Mouse (Mus musculus): Measurements from ENCODE around the gene Vnn3. TPM values are rescaled to one million over a fixed set of nuclear protein-coding genes. Genes with fewer than 3 reads are reported as not detected.

The Vnn3 gene
- polyA plus RNA-seq, 1 experiment from 2014 or later = 0.09 TPM

- Histone ChIP-seq H3K9ac (ENCODE audit: low read depth, low read length) (no peak overlapping the region), H3K4me3 (ENCODE audit: low read depth, low read length) (no peak overlapping the region), H3K4me1 (replicated peaks; ENCODE audit: control insufficient read depth, insufficient read depth, low read length) (no peaks in the 10 kb centered on the region), H3K4me2 (replicated peaks; ENCODE audit: low read depth, low read length) (no peak overlapping the region), H3K27me3 (ENCODE audit: control insufficient read depth, insufficient read depth, low read length) (no peaks in the 10 kb centered on the region), H3K36me3 (ENCODE audit: control insufficient read depth, insufficient read depth, low read length) (no peaks in the 10 kb centered on the region), H3K9me3 (ENCODE audit: control insufficient read depth, low read length) (no peaks in the 10 kb centered on the region), H3K27ac (ENCODE audit: low read depth, low read length) (no peak overlapping the region)
- ATAC-seq (ENCODE audit: low FRiP score) = no peak
- WGBS = 82% methylated on average over 9 of the region's 9 CpGs
- no peak for DNase-seq (ENCODE audit: low spot score)
Observed at GRCm38 (mm10) chr10:23864362-23865312, 13.4 kb downstream of the Vnn3 start.

GRCm38 (mm10) chr10:23880695-23881094 lies 29.4 kb downstream of the Vnn3 start:
- Histone ChIP-seq H3K4me3 (ENCODE audit: low read depth, low read length) (no peak overlapping the region), H3K9ac (ENCODE audit: low read depth, low read length) (no peak overlapping the region), H3K9me3 (ENCODE audit: control insufficient read depth, low read length) (no peaks in the 10 kb centered on the region), H3K4me1 (replicated peaks; ENCODE audit: control insufficient read depth, insufficient read depth, low read length) (no peaks in the 10 kb centered on the region), H3K36me3 (ENCODE audit: control insufficient read depth, insufficient read depth, low read length) (no peaks in the 10 kb centered on the region), H3K4me2 (replicated peaks; ENCODE audit: low read depth, low read length) (no peak overlapping the region), H3K27ac (ENCODE audit: low read depth, low read length) (no peak overlapping the region), H3K27me3 (ENCODE audit: control insufficient read depth, insufficient read depth, low read length) (no peaks in the 10 kb centered on the region)
- WGBS = 93% methylated on average over 6 of the region's 6 CpGs
- DNase-seq (ENCODE audit: low spot score) (no peak), ATAC-seq (ENCODE audit: low FRiP score) (no peak)

GRCm38 (mm10) chr10:23884910-23885309 lies 33.6 kb downstream of the Vnn3 start:
- Histone ChIP-seq H3K9me3 (ENCODE audit: control insufficient read depth, low read length) (no peaks in the 10 kb centered on the region), H3K4me2 (replicated peaks; ENCODE audit: low read depth, low read length) (no peak overlapping the region), H3K27me3 (ENCODE audit: control insufficient read depth, insufficient read depth, low read length) (no peaks in the 10 kb centered on the region), H3K4me1 (replicated peaks; ENCODE audit: control insufficient read depth, insufficient read depth, low read length) (no peaks in the 10 kb centered on the region), H3K27ac (ENCODE audit: low read depth, low read length) (no peak overlapping the region), H3K36me3 (ENCODE audit: control insufficient read depth, insufficient read depth, low read length) (no peaks in the 10 kb centered on the region), H3K9ac (ENCODE audit: low read depth, low read length) (no peak overlapping the region), H3K4me3 (ENCODE audit: low read depth, low read length) (no peak overlapping the region)
- no peak for ATAC-seq (ENCODE audit: low FRiP score)
- WGBS = 87% methylated on average over 1 of the region's 1 CpGs
- no peak for DNase-seq (ENCODE audit: low spot score)

GRCm38 (mm10) chr10:23886060-23886459 lies 34.8 kb downstream of the Vnn3 start:
- Histone ChIP-seq H3K27ac (ENCODE audit: low read depth, low read length) (no peak overlapping the region), H3K36me3 (ENCODE audit: control insufficient read depth, insufficient read depth, low read length) (no peaks in the 10 kb centered on the region), H3K9ac (ENCODE audit: low read depth, low read length) (no peak overlapping the region), H3K4me2 (replicated peaks; ENCODE audit: low read depth, low read length) (no peak overlapping the region), H3K4me3 (ENCODE audit: low read depth, low read length) (no peak overlapping the region), H3K4me1 (replicated peaks; ENCODE audit: control insufficient read depth, insufficient read depth, low read length) (no peaks in the 10 kb centered on the region), H3K9me3 (ENCODE audit: control insufficient read depth, low read length) (no peaks in the 10 kb centered on the region), H3K27me3 (ENCODE audit: control insufficient read depth, insufficient read depth, low read length) (no peaks in the 10 kb centered on the region)
- 89% methylated on average over 3 of the region's 3 CpGs for WGBS
- ATAC-seq (ENCODE audit: low FRiP score) (no peak), DNase-seq (ENCODE audit: low spot score) (no peak)

- DNase-seq (ENCODE audit: low spot score) = no peak
- 79% methylated on average over 1 of the region's 1 CpGs for WGBS
- Histone ChIP-seq H3K9ac (ENCODE audit: low read depth, low read length) (no peak overlapping the region), H3K27me3 (ENCODE audit: control insufficient read depth, insufficient read depth, low read length) (no peaks in the 10 kb centered on the region), H3K9me3 (ENCODE audit: control insufficient read depth, low read length) (no peaks in the 10 kb centered on the region), H3K4me2 (replicated peaks; ENCODE audit: low read depth, low read length) (no peak overlapping the region), H3K27ac (ENCODE audit: low read depth, low read length) (no peak overlapping the region), H3K4me1 (replicated peaks; ENCODE audit: control insufficient read depth, insufficient read depth, low read length) (no peaks in the 10 kb centered on the region), H3K4me3 (ENCODE audit: low read depth, low read length) (no peak overlapping the region), H3K36me3 (ENCODE audit: control insufficient read depth, insufficient read depth, low read length) (no peaks in the 10 kb centered on the region)
- no peak for ATAC-seq (ENCODE audit: low FRiP score)
Observed at GRCm38 (mm10) chr10:23892987-23893386, 41.7 kb downstream of the Vnn3 start.

GRCm38 (mm10) chr10:23894601-23895349 lies 43.5 kb downstream of the Vnn3 start, which contains the start of gene Vnn1:
Gene Vnn1, plus strand, starts transcription at chr10:23894688.
- 40% methylated on average over 21 of the region's 21 CpGs for WGBS
- no peak for DNase-seq (ENCODE audit: low spot score)
- no peak within 1 kb of the TSS for H3K4me3 ChIP-seq (ENCODE audit: low read depth, low read length)
- H3K9me3 ChIP-seq (ENCODE audit: control insufficient read depth, low read length) = no peaks in the 10 kb centered on the region
- H3K27ac ChIP-seq (ENCODE audit: low read depth, low read length) = no peak within 1 kb of the TSS
- H3K4me1 ChIP-seq (replicated peaks; ENCODE audit: control insufficient read depth, insufficient read depth, low read length) = no peaks in the 10 kb centered on the region
- no peak within 1 kb of the TSS for H3K4me2 ChIP-seq (replicated peaks; ENCODE audit: low read depth, low read length)
- H3K36me3 ChIP-seq (ENCODE audit: control insufficient read depth, insufficient read depth, low read length) = no peaks in the 10 kb centered on the region
- no peak within 1 kb of the TSS for H3K9ac ChIP-seq (ENCODE audit: low read depth, low read length)
- H3K27me3 ChIP-seq (ENCODE audit: control insufficient read depth, insufficient read depth, low read length) = no peaks in the 10 kb centered on the region
- ATAC-seq (ENCODE audit: low FRiP score) = no peak

GRCm38 (mm10) chr10:23895376-23895775 lies 44.1 kb downstream of the Vnn3 start:
- H3K4me3 ChIP-seq (ENCODE audit: low read depth, low read length) = no peak overlapping the region
- no peak overlapping the region for H3K9ac ChIP-seq (ENCODE audit: low read depth, low read length)
- H3K4me2 ChIP-seq (replicated peaks; ENCODE audit: low read depth, low read length) = no peak overlapping the region
- WGBS = 79% methylated on average over 7 of the region's 7 CpGs
- ATAC-seq (ENCODE audit: low FRiP score) (no peak), DNase-seq (ENCODE audit: low spot score) (no peak)
- no peaks in the 10 kb centered on the region for H3K9me3 ChIP-seq (ENCODE audit: control insufficient read depth, low read length)
- no peaks in the 10 kb centered on the region for H3K36me3 ChIP-seq (ENCODE audit: control insufficient read depth, insufficient read depth, low read length)
- no peaks in the 10 kb centered on the region for H3K4me1 ChIP-seq (replicated peaks; ENCODE audit: control insufficient read depth, insufficient read depth, low read length)
- H3K27ac ChIP-seq (ENCODE audit: low read depth, low read length) = no peak overlapping the region
- H3K27me3 ChIP-seq (ENCODE audit: control insufficient read depth, insufficient read depth, low read length) = no peaks in the 10 kb centered on the region

- H3K9me3 ChIP-seq (ENCODE audit: control insufficient read depth, low read length) = no peaks in the 10 kb centered on the region
- no peak overlapping the region for H3K4me3 ChIP-seq (ENCODE audit: low read depth, low read length)
- H3K4me2 ChIP-seq (replicated peaks; ENCODE audit: low read depth, low read length) = no peak overlapping the region
- no peak overlapping the region for H3K27ac ChIP-seq (ENCODE audit: low read depth, low read length)
- H3K4me1 ChIP-seq (replicated peaks; ENCODE audit: control insufficient read depth, insufficient read depth, low read length) = no peaks in the 10 kb centered on the region
- no peak for DNase-seq (ENCODE audit: low spot score)
- no peak for ATAC-seq (ENCODE audit: low FRiP score)
- 61% methylated on average over 3 of the region's 3 CpGs for WGBS
- no peaks in the 10 kb centered on the region for H3K27me3 ChIP-seq (ENCODE audit: control insufficient read depth, insufficient read depth, low read length)
- no peak overlapping the region for H3K9ac ChIP-seq (ENCODE audit: low read depth, low read length)
- H3K36me3 ChIP-seq (ENCODE audit: control insufficient read depth, insufficient read depth, low read length) = no peaks in the 10 kb centered on the region
Observed at GRCm38 (mm10) chr10:23901119-23901518, 49.9 kb downstream of the Vnn3 start.

All from hindbrain, embryonic 11.5 days (tissue).